Mouse (Mus musculus): ENCODE measurements around the gene Syt9. TPM values are rescaled to one million over a fixed set of nuclear protein-coding genes. Genes with fewer than 3 reads are reported as not detected.
A peak's percentile ranks its signal among the peaks of the same experiment; 100 is the strongest.

Gene Syt9
- total RNA-seq, 2 experiments from 2014 or later: 2.1 to 3.0 TPM

DNA sequence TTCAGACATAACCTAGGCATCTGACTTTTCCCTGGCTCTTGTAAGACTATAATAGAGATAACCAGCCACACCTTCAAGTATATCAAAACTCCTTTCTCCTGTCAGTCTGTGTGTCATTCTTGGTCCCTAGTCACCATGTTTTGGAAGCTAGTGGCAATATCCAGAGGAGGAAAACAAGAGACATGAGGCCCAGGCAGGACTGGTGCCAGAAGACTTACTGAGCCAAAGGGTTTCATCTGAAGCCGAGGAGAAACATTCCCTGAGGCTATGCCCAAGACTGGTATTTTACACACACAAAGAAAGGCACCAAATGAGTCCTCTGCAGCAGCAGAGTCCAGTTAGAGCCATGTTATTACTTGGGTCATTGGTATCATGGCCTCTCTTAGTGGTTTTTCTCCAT, 174.5 kb downstream of the Syt9 start:
- DNase-seq: peak in 1 of 2 experiments; percentile 5

DNA sequence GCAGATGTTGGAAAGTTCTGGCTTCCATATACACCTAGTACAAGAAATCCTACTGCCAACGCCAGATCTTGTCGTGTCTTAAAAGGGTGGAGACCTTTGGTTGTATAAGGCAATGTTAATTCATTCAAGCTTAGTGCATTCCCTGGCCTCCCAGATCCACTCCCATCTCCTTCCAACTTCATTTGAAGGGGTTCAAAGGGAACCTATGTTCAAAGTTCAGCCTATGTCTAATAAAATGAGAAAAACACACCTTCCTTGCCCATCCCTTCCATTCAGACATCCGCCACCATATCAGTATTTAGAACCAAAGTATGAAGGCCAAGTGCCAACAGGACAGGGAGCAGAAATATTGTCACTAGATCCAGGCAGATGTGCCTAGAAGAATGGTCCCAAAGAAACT, 177.3 kb downstream of the Syt9 start:
- no peak for DNase-seq

DNA sequence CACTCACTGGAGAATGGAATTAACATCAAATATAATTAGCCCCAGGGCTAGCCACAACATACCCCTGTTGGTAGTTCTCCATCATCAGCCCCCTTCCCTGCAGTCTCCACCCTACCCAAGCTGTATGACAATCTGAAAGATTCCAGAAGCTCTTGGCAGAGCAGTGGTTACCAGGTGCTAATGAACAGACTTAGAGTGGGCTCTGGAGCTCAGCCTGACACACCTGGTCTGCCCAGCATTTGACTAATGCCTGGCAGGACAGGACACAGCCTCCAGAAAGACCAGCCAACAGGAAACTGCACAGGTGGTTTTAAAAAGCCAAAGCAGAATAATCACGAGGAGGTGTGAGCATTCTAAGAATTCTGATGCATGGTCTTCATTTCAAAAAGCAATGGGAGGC, 182.9 kb downstream of the Syt9 start:
- DNase-seq: no peak

DNA sequence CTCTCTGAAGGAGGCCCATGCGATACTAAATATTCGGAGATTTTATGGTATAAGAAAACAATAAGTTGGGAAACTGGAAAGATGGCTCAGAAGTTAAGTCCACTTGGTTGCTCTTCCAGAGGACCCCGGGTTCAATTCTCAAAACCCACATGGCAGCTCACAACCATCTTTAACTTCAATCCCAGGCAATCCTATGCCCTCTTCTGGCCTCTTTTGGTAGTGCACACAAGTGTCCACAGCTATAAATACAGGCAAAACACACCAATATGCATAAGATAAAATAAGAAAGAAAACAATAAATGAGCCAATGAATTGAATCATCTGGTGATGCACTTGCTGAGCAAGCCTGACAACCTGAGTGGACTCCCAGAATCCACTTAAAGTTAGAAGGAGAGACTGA, 185.4 kb downstream of the Syt9 start:
- DNase-seq: peak in 1 of 2 experiments; percentile 18

DNA sequence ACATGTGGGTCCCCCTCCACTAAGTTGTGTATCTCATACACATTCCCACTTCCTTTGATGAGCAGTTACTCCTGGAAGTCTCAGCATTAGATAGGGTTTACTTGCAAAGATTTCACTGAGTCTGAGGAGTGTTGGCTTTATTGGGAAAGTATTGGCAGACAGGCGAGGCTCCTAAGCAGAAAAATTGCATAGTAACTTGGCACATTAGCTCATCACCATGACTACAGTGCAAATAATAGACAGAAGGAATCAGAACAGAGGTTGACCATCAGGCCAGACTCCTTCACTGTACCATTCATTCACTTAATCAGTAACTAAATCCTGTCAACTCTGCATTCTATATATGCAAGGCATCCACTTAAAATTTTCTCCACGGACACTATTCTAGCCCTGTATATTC, 190.1 kb downstream of the Syt9 start:
- no peak for DNase-seq

DNA sequence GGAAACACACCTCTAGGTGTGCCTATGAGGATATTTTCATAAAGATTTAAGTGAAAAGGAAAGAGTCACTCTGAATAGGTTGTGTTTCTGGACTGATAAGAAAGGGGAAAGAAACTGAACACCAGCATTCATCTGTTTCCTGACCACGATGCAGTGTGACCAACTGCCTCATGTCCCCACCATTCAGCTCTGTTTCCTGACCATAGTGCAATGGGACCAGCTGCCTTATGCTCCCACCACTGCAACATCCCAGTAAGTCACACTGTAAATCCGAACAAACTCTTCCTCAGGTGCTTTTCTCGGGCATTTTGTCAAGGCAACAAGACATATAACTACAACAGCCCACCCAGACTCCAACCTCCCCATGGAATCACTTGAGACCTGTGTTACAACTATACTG, 191.1 kb downstream of the Syt9 start:
- DNase-seq: no peak

DNA sequence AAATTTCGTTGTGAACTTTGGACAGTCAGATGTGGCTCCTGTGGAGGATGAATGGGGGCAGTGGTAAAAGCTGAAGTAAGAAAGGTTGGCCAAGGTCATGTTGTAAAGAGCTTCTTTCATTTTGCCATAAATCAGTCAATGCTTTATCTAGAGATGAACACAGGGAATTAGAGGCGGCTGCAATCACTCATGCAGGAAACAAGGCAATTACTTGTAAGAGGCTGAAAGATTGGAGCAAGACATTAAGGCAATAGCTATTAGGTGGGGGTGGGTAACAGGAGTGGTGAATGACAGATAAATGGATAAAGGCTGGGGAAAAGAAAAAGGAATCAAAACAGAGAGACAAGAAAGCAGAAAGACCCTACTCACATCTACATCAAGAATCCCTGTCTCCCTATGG, 193.2 kb downstream of the Syt9 start:
- no peak for DNase-seq

DNA sequence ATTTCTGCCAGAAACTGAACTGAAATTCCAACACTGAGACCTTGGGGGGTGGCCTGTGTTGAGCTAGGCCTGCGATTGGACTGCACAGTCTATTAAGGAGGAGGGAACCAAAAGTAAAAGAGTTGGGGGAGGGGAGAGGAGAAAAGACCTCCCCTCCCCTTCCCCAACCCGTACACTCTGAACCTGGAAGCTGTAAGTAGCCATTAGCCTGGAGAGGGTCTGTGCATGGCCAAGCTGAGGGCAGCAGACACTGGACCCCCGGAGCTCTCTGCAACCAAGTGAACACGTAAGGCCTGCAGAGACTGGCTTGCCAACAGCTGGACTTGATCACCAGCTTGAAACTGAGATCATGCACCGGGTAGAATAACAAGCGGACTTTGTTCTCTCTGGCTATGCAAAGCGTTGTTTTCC, 196.7 kb downstream of the Syt9 start, which contains the start of gene Olfml1:
Olfml1 (plus strand) TSS at position 186 of the 411 bp plus-strand sequence.
- peak in 1 of 2 experiments; percentile 7 for DNase-seq

DNA sequence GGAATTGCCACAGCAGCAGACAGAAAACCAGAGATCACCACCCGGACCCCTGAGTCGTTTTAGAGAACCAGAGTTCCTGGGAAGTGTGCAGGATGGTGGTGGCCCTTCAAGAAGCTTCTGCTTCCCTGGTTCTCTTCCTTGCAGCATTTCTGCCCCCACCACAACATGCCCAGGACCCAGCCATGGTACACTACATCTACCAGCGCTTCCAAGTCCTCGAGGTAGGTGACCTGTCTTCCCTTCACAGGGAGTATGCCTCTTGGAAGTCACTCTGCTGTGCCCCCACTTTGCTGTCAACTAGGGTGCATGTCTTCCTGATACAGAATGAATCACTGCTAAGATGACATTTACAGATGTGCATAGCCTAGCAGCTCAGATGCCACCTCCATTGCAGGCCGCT, 197.1 kb downstream of the Syt9 start:
- DNase-seq: no peak

DNA sequence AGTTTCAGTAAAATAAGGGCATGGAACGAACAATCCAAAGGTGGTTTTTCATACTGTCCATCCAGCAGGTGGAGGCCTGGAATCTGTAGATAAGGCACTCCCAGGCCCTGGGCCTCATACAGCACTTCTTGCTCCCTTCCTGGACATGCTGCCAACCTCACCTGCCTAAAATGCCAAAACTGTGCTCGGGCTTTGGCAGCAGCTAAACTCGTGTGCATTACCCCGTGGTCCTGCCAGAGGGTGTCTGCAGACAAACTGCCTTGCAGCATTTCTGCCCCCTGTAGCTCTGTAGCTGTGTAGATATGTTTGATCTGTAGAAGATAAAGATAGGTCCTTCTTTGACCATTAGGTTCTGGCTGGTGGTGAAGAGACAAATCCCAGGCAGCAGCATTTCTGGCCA, 198.4 kb downstream of the Syt9 start:
- DNase-seq: no peak

DNA sequence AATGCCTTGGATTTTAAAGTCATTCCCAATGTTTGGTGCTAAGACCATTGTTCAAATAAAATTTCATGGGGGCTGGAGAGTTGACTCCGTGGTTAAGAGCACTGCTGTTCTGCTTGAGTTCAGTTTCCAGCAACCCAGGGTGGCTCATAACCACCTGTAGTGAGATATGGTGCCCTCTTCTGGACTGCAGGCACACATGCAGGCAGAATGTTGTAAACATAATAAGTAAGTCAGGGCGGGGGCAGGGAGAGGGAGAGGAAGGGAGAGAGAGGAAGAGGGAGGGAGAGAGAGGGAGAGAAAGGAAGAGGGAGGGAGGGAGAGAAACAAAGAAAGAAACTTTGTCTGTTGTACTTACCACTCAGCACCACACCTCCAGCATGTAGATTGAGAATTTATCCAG, 203.3 kb downstream of the Syt9 start:
- DNase-seq: no peak

DNA sequence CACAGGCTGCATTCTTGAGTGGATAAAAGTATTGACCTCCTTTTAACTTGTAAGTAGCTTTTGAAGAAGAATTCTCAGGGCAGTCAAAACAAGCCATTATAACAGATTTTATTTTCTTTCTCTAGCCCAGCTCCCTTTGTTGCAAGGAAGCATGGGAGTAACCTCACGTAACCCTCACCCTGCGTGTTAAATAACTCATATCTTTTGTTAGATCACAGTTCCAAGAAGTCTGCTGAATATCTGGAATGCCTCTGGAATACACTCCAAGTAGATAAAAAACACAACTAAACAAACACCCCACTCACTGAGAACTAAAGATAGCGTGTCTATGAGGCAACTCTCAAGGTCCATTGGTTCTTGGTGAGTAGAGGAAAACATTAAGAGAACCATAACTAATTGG, 203.7 kb downstream of the Syt9 start:
- no peak for DNase-seq

DNA sequence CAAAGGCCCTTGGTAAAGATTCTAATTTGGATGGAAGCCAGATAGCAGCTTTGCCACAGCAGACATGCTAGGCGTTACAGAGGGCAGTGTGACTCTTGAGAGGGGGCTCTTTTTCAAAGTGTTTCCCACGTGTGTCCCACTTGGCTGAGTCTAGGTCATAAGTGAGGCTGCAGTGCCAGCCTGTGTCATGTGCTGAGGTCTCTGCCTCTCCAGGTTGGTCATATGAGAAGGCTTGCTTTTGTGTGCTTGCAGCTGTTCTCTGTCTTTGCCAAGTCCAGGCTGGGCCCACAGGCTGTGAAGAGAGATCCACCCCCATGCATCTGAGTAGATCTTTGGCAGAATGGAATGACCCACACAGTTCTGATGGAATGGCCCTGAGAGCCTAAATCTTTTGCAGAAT, 222.1 kb downstream of the Syt9 start:
- no peak for DNase-seq

DNA sequence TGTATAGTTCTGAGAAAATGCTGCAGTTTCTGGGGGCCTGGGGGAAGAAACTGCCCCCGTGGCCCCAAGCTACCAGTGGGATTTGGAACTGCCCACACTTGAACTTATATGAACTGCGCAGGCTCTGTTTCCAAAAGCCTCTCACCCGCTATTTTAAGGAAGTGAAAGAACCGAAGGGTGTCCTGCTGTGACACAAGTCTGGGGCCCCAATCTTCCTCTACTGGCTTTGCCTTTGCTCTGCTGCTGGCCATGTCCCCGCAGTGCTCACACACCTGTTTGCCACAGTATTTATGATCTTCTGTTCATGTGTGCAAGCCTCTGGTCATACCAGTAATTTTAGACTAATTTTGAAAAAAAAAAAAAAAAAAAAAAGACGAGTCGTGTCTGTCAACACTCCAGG, 223.4 kb downstream of the Syt9 start:
- no peak for DNase-seq

DNA sequence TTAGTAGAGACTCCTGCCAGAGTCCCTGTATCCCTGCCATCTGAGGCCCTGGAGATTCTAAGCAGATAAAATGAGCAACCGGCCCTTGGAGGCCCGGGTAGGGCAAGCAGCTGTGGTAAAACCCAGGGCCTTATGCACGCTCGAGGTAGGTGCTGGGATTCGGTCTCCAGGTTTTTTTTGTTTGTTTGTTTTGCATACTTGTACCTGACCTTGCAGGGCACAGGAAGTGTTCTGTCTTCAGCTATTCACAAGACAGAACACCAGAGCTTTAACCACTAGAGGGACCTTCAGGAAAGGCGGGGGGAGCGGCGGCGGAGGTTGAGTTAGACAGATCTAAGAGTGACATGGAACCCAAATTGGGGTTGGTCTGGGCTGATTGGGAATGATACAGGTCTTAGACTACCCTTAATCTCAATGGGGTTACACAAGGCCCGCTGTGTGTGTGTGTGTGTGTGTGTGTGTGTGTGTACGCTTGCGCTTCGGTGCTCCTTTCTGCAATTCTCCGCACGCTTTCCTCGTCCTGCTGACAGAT, 223.9 kb downstream of the Syt9 start:
- DNase-seq: peak; percentile 49 to 72

DNA sequence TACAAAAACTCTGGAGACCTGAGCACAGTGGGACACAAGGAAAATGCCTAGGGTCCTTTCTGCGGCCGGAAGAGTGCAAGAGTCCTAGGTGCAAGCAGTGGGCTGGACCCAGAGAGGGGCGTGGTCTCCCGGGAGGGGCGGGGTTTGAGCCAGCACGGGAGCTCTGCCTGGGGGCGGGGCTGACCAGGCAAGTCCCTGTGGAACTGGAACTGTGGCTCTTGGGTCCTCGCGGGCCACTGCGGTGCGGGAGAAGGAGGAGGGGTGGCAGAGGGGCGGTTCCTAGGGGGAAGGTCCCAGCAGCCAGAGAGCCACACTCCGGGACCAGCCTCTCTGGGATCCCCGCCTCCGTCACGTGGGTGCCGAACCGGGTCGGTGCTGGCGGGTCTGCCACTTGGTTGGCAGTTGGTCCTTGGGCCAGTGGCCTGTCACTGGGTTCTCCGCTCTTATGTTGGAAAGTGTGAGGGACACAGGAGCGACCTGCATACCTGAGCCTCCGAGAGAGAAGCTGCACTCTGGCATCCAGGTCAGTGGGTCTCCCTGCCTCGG, 224.4 kb downstream of the Syt9 start, which contains the start of gene Ppfibp2:
Ppfibp2 (plus strand) TSS at position 351 of the 546 bp plus-strand sequence.
- DNase-seq: peak; percentile 97 to 99

DNA sequence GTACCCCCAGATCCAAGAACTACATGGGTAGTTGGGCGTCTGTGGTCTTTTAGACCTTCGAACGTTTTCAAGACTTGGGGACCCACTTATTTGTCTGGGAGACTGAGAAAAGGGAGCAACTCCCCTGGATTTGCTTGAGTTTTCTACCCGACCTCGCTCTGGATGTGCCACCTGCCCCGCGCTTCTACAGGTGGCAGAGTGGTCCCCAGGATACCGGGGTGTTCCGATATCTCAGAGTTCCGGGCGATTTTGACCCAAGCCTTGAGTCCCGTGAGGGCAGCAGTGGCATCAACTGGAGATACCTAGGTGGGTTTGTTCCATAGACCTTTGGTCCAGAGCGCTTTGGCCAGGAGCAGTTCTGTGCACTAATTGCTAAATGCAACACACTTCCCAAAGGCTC, 224.9 kb downstream of the Syt9 start:
- no peak for DNase-seq

DNA sequence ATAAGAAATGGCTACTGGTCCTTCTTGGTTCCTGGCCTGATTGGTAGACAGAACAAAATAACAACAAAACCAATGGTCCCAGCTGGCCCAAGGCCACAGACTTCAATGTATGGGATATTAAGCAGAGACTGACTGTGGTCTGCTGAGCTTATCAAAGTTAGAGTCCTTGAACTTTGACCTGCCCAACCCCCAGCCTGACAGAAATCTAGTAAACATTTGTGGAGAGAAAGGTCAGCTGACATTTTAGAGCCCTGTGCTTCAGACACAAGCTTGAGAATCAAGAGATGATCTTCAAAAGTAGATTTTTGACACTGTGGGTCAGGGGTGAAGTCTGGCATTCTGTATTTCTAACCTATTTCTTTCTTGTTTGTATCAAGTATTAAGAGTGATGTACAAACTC, 226.2 kb downstream of the Syt9 start:
- DNase-seq: no peak

DNA sequence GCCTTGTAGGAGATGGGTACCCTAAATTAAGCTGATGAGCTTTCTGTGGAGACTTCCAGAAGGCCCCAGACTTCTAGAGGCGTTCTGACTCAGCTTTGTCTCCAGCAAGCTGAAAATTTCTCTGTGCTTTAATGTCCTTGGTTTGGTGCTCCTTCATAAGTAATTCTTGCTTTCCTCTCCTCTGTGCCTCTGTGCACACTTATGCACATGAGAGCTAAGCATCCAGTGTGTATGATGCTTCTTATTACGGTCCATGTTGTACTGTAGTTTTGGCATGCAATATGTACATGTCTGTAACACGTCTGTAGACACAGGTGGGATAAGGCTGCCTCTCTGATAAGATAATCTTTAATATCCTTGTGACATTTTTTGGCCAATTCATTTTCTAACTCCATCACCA, 227.4 kb downstream of the Syt9 start:
- DNase-seq: no peak

Other genes starting within 250 kb of the Syt9 start
- gene Olfr715, start 239.6 kb upstream of the Syt9 start, total RNA-seq (2021): not detected
- gene Olfr716, start 232.4 kb upstream of the Syt9 start, total RNA-seq (2021): not detected
- gene Nlrp14, start 203.7 kb upstream of the Syt9 start, total RNA-seq (2021): not detected
- not detected for gene Rbmxl2, start 161.3 kb upstream of the Syt9 start, total RNA-seq (2021)
- 1 to 10 TPM; 7.2 to 8.5 TPM for gene Olfml1, start 196.7 kb downstream of the Syt9 start, total RNA-seq (2021)
- gene Ppfibp2, start 224.5 kb downstream of the Syt9 start, total RNA-seq (2021): 1 to 10 TPM; 4.8 to 5.7 TPM